Mouse (Mus musculus): ENCODE measurements around the gene Mterf4. TPM values are rescaled to one million over a fixed set of nuclear protein-coding genes. Genes with fewer than 3 reads are reported as not detected.
"Not testable (repeated sequence)": the region's sequence is repeated elsewhere in the genome, so short reads cannot be mapped to it uniquely, and the experiment has no call there.

Mterf4 gene
- 10 to 100 TPM; 19.3 to 20.3 (median 20.0) TPM for total RNA-seq (2022)

GRCm38 (mm10) chr1:93305581-93306337 is at the start of gene Mterf4:
Gene Mterf4 (minus strand): TSS chr1:93305915.
- DNase-seq (ENCODE audit: low spot score in 2 of 2): peak; percentile 66 to 73

- peak in 1 of 2 experiments; percentile 43 for DNase-seq (ENCODE audit: low spot score in 2 of 2)
Measured at GRCm38 (mm10) chr1:93352724-93353123, 47.0 kb upstream of the Mterf4 start.

- DNase-seq (ENCODE audit: low spot score in 2 of 2): no peak
Measured at GRCm38 (mm10) chr1:93349701-93350100, 44.0 kb upstream of the Mterf4 start.

GRCm38 (mm10) chr1:93347176-93347575 is 41.5 kb upstream of the Mterf4 start:
- no peak for DNase-seq (ENCODE audit: low spot score in 2 of 2)

- DNase-seq (ENCODE audit: low spot score in 2 of 2): peak in 1 of 2 experiments; percentile 94
Measured at GRCm38 (mm10) chr1:93343504-93344047, 37.9 kb upstream of the Mterf4 start.

- DNase-seq (ENCODE audit: low spot score in 2 of 2): peak; percentile 88 to 96
Measured at GRCm38 (mm10) chr1:93342648-93343503, 37.2 kb upstream of the Mterf4 start, which contains the start of the genes Ppp1r7 and Pask. Gene Ppp1r7 (plus strand): TSS chr1:93342854. Gene Pask (minus strand): TSS chr1:93343482.

- DNase-seq (ENCODE audit: low spot score in 2 of 2): no peak
Measured at GRCm38 (mm10) chr1:93334621-93335020, 28.9 kb upstream of the Mterf4 start.

GRCm38 (mm10) chr1:93326446-93326845 is 20.7 kb upstream of the Mterf4 start:
- no peak for DNase-seq (ENCODE audit: low spot score in 2 of 2)

- DNase-seq (ENCODE audit: low spot score in 2 of 2): no peak
Measured at GRCm38 (mm10) chr1:93323973-93324372, 18.3 kb upstream of the Mterf4 start.

- DNase-seq (ENCODE audit: low spot score in 2 of 2): no peak
Measured at GRCm38 (mm10) chr1:93300578-93300977, 5.1 kb downstream of the Mterf4 start.

- DNase-seq (ENCODE audit: low spot score in 2 of 2): no peak
Measured at GRCm38 (mm10) chr1:93299791-93300190, 5.9 kb downstream of the Mterf4 start.

- DNase-seq (ENCODE audit: low spot score in 2 of 2): not testable (repeated sequence)
Measured at GRCm38 (mm10) chr1:93294491-93294890, 11.2 kb downstream of the Mterf4 start.

- no peak for DNase-seq (ENCODE audit: low spot score in 2 of 2)
Measured at GRCm38 (mm10) chr1:93292006-93292405, 13.7 kb downstream of the Mterf4 start.

- DNase-seq (ENCODE audit: low spot score in 2 of 2): no peak
Measured at GRCm38 (mm10) chr1:93291591-93291990, 14.1 kb downstream of the Mterf4 start.

- DNase-seq (ENCODE audit: low spot score in 2 of 2): no peak
Measured at GRCm38 (mm10) chr1:93290956-93291355, 14.8 kb downstream of the Mterf4 start.

- DNase-seq (ENCODE audit: low spot score in 2 of 2): no peak
Measured at GRCm38 (mm10) chr1:93289678-93290214, 16.0 kb downstream of the Mterf4 start.

- DNase-seq (ENCODE audit: low spot score in 2 of 2): no peak
Measured at GRCm38 (mm10) chr1:93277041-93277440, 28.7 kb downstream of the Mterf4 start.

GRCm38 (mm10) chr1:93275561-93275960 is 30.2 kb downstream of the Mterf4 start:
- no peak for DNase-seq (ENCODE audit: low spot score in 2 of 2)

GRCm38 (mm10) chr1:93272409-93272821 is 33.3 kb downstream of the Mterf4 start:
- DNase-seq (ENCODE audit: low spot score in 2 of 2): no peak

GRCm38 (mm10) chr1:93271751-93272150 is 34.0 kb downstream of the Mterf4 start:
- DNase-seq (ENCODE audit: low spot score in 2 of 2): no peak

- no peak for DNase-seq (ENCODE audit: low spot score in 2 of 2)
Measured at GRCm38 (mm10) chr1:93270516-93271240, 35.0 kb downstream of the Mterf4 start.
